In genomic region chr7:83238091-83238490, GRCm38 (mm10) we compare ENCODE assay signal across 9 mouse cellular contexts.
DNase-seq lines count a peak whose midpoint lies in the region; ATAC-seq lines count a peak whose summit lies in the region.
"Had no signal": no experiment of that assay in that cellular context is flagged by ENCODE, and none has a peak within 500 bp of the region (broad histone marks: within the 10 kb centered on the region; RNA-seq: fewer than 3 reads in every experiment).

No protein-coding gene starts in this region.

- peak; percentile 11 for DNase-seq in retina, postnatal 1 day
- no peak for DNase-seq in retina, embryonic 14.5 days (ENCODE audit: low spot score)
- DNase-seq in cerebellum, postnatal 14 days: peak; percentile 67 to 80
- DNase-seq in gonadal fat pad, adult 2 months (ENCODE audit: low read depth): peak; percentile 36
- DNase-seq in right cerebral cortex, adult 2 months (ENCODE audit: low spot score in 2 of 2): no peak
- DNase-seq in kidney, postnatal 4 days: no peak
- DNase-seq: gastrocnemius, adult 2 months; kidney, adult 18-20 months had no signal

- ATAC-seq in megakaryocyte, adult 5-6 weeks (ENCODE audit: poor library complexity, severe bottlenecking): no peak

Comparison
In these comparisons a context has a peak if more than half of its experiments do, and no peak if none do; other contexts are left out.
1. DNase-seq: peak in retina, postnatal 1 day (single experiment), cerebellum, postnatal 14 days (2 of 2) and gonadal fat pad, adult 2 months (single experiment); none in retina, embryonic 14.5 days (single experiment), right cerebral cortex, adult 2 months (0 of 2) and kidney, postnatal 4 days (0 of 2).